Mouse (Mus musculus) hindbrain, embryonic 12.5 days (tissue): ENCODE data around the gene Adgb. TPM values are rescaled to one million over a fixed set of nuclear protein-coding genes. Genes with fewer than 3 reads are reported as not detected.

Source experiments
- ATAC-seq: fragments of 200-750 bp; cut with Nextera tagmentation; 2 replicates; pipeline ENCODE4 v1.8.0; 2017; ENCODE audit warnings: moderate TSS enrichment; ENCODE audit not compliant: low FRiP score
- H3K27ac ChIP-seq: fragments of 300-500 bp; sonication (generic); 2 replicates; pipeline ENCODE4 v1.5.1; 2016; ENCODE audit warnings: mild to moderate bottlenecking
- H3K27me3 ChIP-seq: fragments of 300-500 bp; sonication (generic); 2 replicates; pipeline ENCODE4 v1.6.1; 2016; ENCODE audit warnings: mild to moderate bottlenecking
- H3K36me3 ChIP-seq: fragments of 300-500 bp; sonication (generic); 2 replicates; pipeline ENCODE4 v1.6.1; 2016; ENCODE audit warnings: mild to moderate bottlenecking
- H3K4me1 ChIP-seq: fragments of 300-500 bp; sonication (generic); 2 replicates; pipeline ENCODE4 v1.6.1; 2016
- H3K4me2 ChIP-seq: fragments of 300-500 bp; sonication (generic); replicated peaks from 2 replicates; pipeline ENCODE4 v1.6.1; 2016; ENCODE audit warnings: mild to moderate bottlenecking
- H3K4me3 ChIP-seq: fragments of 300-500 bp; sonication (generic); 2 replicates; pipeline ENCODE4 v1.5.1; 2016; ENCODE audit warnings: mild to moderate bottlenecking
- H3K9ac ChIP-seq: fragments of 300-500 bp; sonication (generic); 2 replicates; pipeline ENCODE4 v1.6.1; 2016; ENCODE audit warnings: mild to moderate bottlenecking, moderate library complexity
- H3K9me3 ChIP-seq: fragments of 300-500 bp; sonication (generic); replicated peaks from 2 replicates; pipeline ENCODE4 v1.6.1; 2016; ENCODE audit warnings: mild to moderate bottlenecking
- WGBS: fragments of 180-500 bp; shearing (Covaris S2); methylation state at CpG from one replicate; pipeline ENCODE4 v1.1.7; 2016; 5-methylcytosine and 5-hydroxymethylcytosine counted together
- polyA plus RNA-seq: library from polyadenylated mRNA; unstranded; fragments of >200 nt; fragmentation: Nextera tagmentation; extraction: Ambion mirVana; gene quantifications from 2 replicates; pipeline ENCODE4 v1.2.1, GENCODE M21; 2016

Gene Adgb
- polyA plus RNA-seq, 1 experiment from 2014 or later: 0.53 TPM

- Histone ChIP-seq H3K4me2 (no peak overlapping the region), H3K27me3 (no peaks in the 10 kb centered on the region), H3K27ac (no peak overlapping the region), H3K9ac (no peak overlapping the region), H3K4me1 (0 out of 2 replicates have a peak, but pooled peaks cover 3% of the 10 kb centered on the region), H3K4me3 (no peak overlapping the region), H3K36me3 (no peaks in the 10 kb centered on the region), H3K9me3 (no peaks in the 10 kb centered on the region)
- no peak for ATAC-seq
- WGBS: 85% methylated on average over 11 of the region's 11 CpGs
Measured at GRCm38 (mm10) chr10:10322961-10323360, 149.2 kb downstream of the Adgb start.

- Histone ChIP-seq H3K27me3 (no peaks in the 10 kb centered on the region), H3K27ac (no peak overlapping the region), H3K36me3 (no peaks in the 10 kb centered on the region), H3K4me1 (0 out of 2 replicates have a peak, but pooled peaks cover 3% of the 10 kb centered on the region), H3K9ac (0 out of 2 replicates have a peak overlapping the region, but pooled peaks have one; percentile 13), H3K4me2 (peak overlapping the region; percentile 45), H3K4me3 (0 out of 2 replicates have a peak overlapping the region, but pooled peaks have one; percentile 16), H3K9me3 (no peaks in the 10 kb centered on the region)
- 12% methylated on average over 20 of the region's 20 CpGs for WGBS
- ATAC-seq: peak; percentile 95
Measured at GRCm38 (mm10) chr10:10321119-10321781, 150.9 kb downstream of the Adgb start.

GRCm38 (mm10) chr10:10320364-10321083, 151.6 kb downstream of the Adgb start:
- no peaks in the 10 kb centered on the region for H3K9me3 ChIP-seq
- H3K36me3 ChIP-seq: no peaks in the 10 kb centered on the region
- ATAC-seq: peak; percentile 46
- no peaks in the 10 kb centered on the region for H3K27me3 ChIP-seq
- no peak overlapping the region for H3K9ac ChIP-seq
- 0 out of 2 replicates have a peak overlapping the region, but pooled peaks have one; percentile 16 for H3K4me3 ChIP-seq
- 0 out of 2 replicates have a peak, but pooled peaks cover 3% of the 10 kb centered on the region for H3K4me1 ChIP-seq
- WGBS: 50% methylated on average over 10 of the region's 10 CpGs
- peak overlapping the region; percentile 45 for H3K4me2 ChIP-seq
- H3K27ac ChIP-seq: no peak overlapping the region

GRCm38 (mm10) chr10:10318086-10318485, 154.0 kb downstream of the Adgb start:
- Histone ChIP-seq H3K27me3 (no peaks in the 10 kb centered on the region), H3K4me1 (0 out of 2 replicates have a peak, but pooled peaks cover 3% of the 10 kb centered on the region), H3K4me3 (no peak overlapping the region), H3K9me3 (no peaks in the 10 kb centered on the region), H3K4me2 (no peak overlapping the region), H3K27ac (no peak overlapping the region), H3K9ac (no peak overlapping the region), H3K36me3 (no peaks in the 10 kb centered on the region)
- no peak for ATAC-seq
- WGBS: 84% methylated on average over 3 of the region's 3 CpGs

- no peaks in the 10 kb centered on the region for H3K36me3 ChIP-seq
- 0 out of 2 replicates have a peak, but pooled peaks cover 3% of the 10 kb centered on the region for H3K4me1 ChIP-seq
- no peak for ATAC-seq
- H3K27me3 ChIP-seq: no peaks in the 10 kb centered on the region
- no peaks in the 10 kb centered on the region for H3K9me3 ChIP-seq
- H3K27ac ChIP-seq: no peak overlapping the region
- H3K4me2 ChIP-seq: no peak overlapping the region
- H3K4me3 ChIP-seq: no peak overlapping the region
- H3K9ac ChIP-seq: no peak overlapping the region
- WGBS: 89% methylated on average over 2 of the region's 2 CpGs
Measured at GRCm38 (mm10) chr10:10315631-10316030, 156.5 kb downstream of the Adgb start.

- no peak overlapping the region for H3K4me3 ChIP-seq
- no peaks in the 10 kb centered on the region for H3K9me3 ChIP-seq
- WGBS: 87% methylated on average over 5 of the region's 5 CpGs
- no peaks in the 10 kb centered on the region for H3K36me3 ChIP-seq
- H3K4me2 ChIP-seq: no peak overlapping the region
- ATAC-seq: no peak
- no peak overlapping the region for H3K27ac ChIP-seq
- H3K9ac ChIP-seq: no peak overlapping the region
- no peaks in the 10 kb centered on the region for H3K4me1 ChIP-seq
- no peaks in the 10 kb centered on the region for H3K27me3 ChIP-seq
Measured at GRCm38 (mm10) chr10:10314521-10314920, 157.6 kb downstream of the Adgb start.

- no peak overlapping the region for H3K27ac ChIP-seq
- WGBS: 84% methylated on average over 8 of the region's 8 CpGs
- H3K4me3 ChIP-seq: no peak overlapping the region
- H3K27me3 ChIP-seq: no peaks in the 10 kb centered on the region
- H3K9me3 ChIP-seq: no peaks in the 10 kb centered on the region
- H3K9ac ChIP-seq: no peak overlapping the region
- no peak overlapping the region for H3K4me2 ChIP-seq
- ATAC-seq: no peak
- H3K4me1 ChIP-seq: no peaks in the 10 kb centered on the region
- H3K36me3 ChIP-seq: no peaks in the 10 kb centered on the region
Measured at GRCm38 (mm10) chr10:10309877-10310426, 162.2 kb downstream of the Adgb start.

- Histone ChIP-seq H3K4me2 (no peak overlapping the region), H3K27ac (no peak overlapping the region), H3K36me3 (no peaks in the 10 kb centered on the region), H3K9me3 (no peaks in the 10 kb centered on the region), H3K4me1 (no peaks in the 10 kb centered on the region), H3K4me3 (no peak overlapping the region), H3K9ac (no peak overlapping the region), H3K27me3 (no peaks in the 10 kb centered on the region)
- WGBS: 79% methylated on average over 4 of the region's 4 CpGs
- ATAC-seq: no peak
Measured at GRCm38 (mm10) chr10:10309056-10309455, 163.1 kb downstream of the Adgb start.

GRCm38 (mm10) chr10:10307384-10307783, 164.7 kb downstream of the Adgb start:
- no peak for ATAC-seq
- no peak overlapping the region for H3K9ac ChIP-seq
- no peaks in the 10 kb centered on the region for H3K27me3 ChIP-seq
- no peaks in the 10 kb centered on the region for H3K4me1 ChIP-seq
- no peaks in the 10 kb centered on the region for H3K9me3 ChIP-seq
- H3K36me3 ChIP-seq: no peaks in the 10 kb centered on the region
- 86% methylated on average over 5 of the region's 5 CpGs for WGBS
- H3K4me2 ChIP-seq: no peak overlapping the region
- H3K4me3 ChIP-seq: no peak overlapping the region
- no peak overlapping the region for H3K27ac ChIP-seq

- Histone ChIP-seq H3K4me3 (no peak overlapping the region), H3K4me2 (no peak overlapping the region), H3K9ac (no peak overlapping the region), H3K27ac (no peak overlapping the region), H3K36me3 (no peaks in the 10 kb centered on the region), H3K9me3 (no peaks in the 10 kb centered on the region), H3K27me3 (no peaks in the 10 kb centered on the region), H3K4me1 (no peaks in the 10 kb centered on the region)
- peak; percentile 71 for ATAC-seq
- 56% methylated on average over 4 of the region's 4 CpGs for WGBS
Measured at GRCm38 (mm10) chr10:10304370-10304769, 167.8 kb downstream of the Adgb start.

GRCm38 (mm10) chr10:10301692-10302091, 170.4 kb downstream of the Adgb start:
- Histone ChIP-seq H3K27ac (no peak overlapping the region), H3K4me1 (no peaks in the 10 kb centered on the region), H3K4me3 (no peak overlapping the region), H3K4me2 (no peak overlapping the region), H3K27me3 (no peaks in the 10 kb centered on the region), H3K36me3 (no peaks in the 10 kb centered on the region), H3K9ac (no peak overlapping the region), H3K9me3 (no peaks in the 10 kb centered on the region)
- 9% methylated on average over 4 of the region's 4 CpGs for WGBS
- ATAC-seq: no peak

GRCm38 (mm10) chr10:10300915-10301439, 171.1 kb downstream of the Adgb start:
- 23% methylated on average over 8 of the region's 8 CpGs for WGBS
- ATAC-seq: peak; percentile 61; the same call in 1 of the 2 replicates

More at GRCm38 (mm10) chr10:10300915-10301439, 171.1 kb downstream of the Adgb start:
- Histone ChIP-seq H3K9me3 (no peaks in the 10 kb centered on the region), H3K36me3 (no peaks in the 10 kb centered on the region), H3K9ac (no peak overlapping the region), H3K4me2 (no peak overlapping the region), H3K4me3 (no peak overlapping the region), H3K27ac (no peak overlapping the region), H3K27me3 (no peaks in the 10 kb centered on the region), H3K4me1 (no peaks in the 10 kb centered on the region)
